19 mouse cellular contexts compared by ENCODE assay signal in the genomic region with DNA sequence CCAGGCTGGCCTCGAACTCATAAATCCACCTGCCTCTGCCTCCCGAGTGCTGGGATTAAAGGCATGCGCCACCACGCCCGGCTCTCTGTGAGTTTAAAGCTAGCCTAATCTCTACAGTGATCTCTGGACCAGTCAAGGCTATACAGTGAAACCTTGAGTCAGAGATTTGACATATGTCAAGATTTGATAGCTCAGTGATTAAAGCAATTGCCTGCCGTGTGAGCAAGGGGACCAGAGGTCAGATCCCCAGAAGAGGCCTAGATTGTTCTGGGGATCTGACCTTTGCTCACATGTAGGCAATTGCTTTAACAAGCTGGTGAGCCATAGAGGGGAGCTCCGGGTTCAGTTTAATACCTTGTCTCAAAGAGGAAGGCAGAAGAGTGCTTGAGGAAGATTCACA.
"Had no signal": no experiment of that assay in that cellular context is flagged by ENCODE, and none has a peak within 500 bp of the region (broad histone marks: within the 10 kb centered on the region; RNA-seq: fewer than 3 reads in every experiment).

No protein-coding gene starts in this region.

- H3K4me3 ChIP-seq: midbrain, embryonic 10.5 days; midbrain, embryonic 12.5 days; myocyte; neural tube, embryonic 13.5 days; neural tube, embryonic 15.5 days had no signal

- H3K27me3 ChIP-seq: midbrain, embryonic 12.5 days; neural tube, embryonic 13.5 days; neural tube, embryonic 15.5 days had no signal

- H3K9me3 ChIP-seq: midbrain, embryonic 10.5 days; midbrain, embryonic 12.5 days; neural tube, embryonic 13.5 days; neural tube, embryonic 15.5 days had no signal

- DNase-seq: lung, adult 18-20 months; lung, embryonic 14.5 days; lung, postnatal 10 days; lung, postnatal 4 days; midbrain, embryonic 14.5 days; retina, postnatal 1 day; right cerebral cortex, adult 18-20 months; right cerebral cortex, postnatal 25 days; right cerebral cortex, postnatal 4 days; spleen, adult 18-20 months; thymus, adult 18-20 months; thymus, postnatal 14 days; thymus, postnatal 36 days had no signal

- H3K36me3 ChIP-seq: midbrain, embryonic 10.5 days; midbrain, embryonic 12.5 days; neural tube, embryonic 13.5 days; neural tube, embryonic 15.5 days had no signal

- H3K4me2 ChIP-seq: lung, embryonic 14.5 days; midbrain, embryonic 12.5 days; neural tube, embryonic 13.5 days; neural tube, embryonic 15.5 days had no signal

- H3K9ac ChIP-seq: lung, embryonic 14.5 days; midbrain, embryonic 12.5 days; neural tube, embryonic 13.5 days; neural tube, embryonic 15.5 days had no signal

- H3K27ac ChIP-seq: midbrain, embryonic 10.5 days; midbrain, embryonic 12.5 days; neural tube, embryonic 13.5 days; neural tube, embryonic 15.5 days had no signal

- ATAC-seq: midbrain, embryonic 16.5 days had no signal

- H3K4me1 ChIP-seq: midbrain, embryonic 10.5 days; midbrain, embryonic 12.5 days; neural tube, embryonic 13.5 days; neural tube, embryonic 15.5 days had no signal
